Mouse (Mus musculus) ES-E14 (cell line): ENCODE results near the gene 1700025G04Rik. TPM values are rescaled to one million over a fixed set of nuclear protein-coding genes. Genes with fewer than 3 reads are reported as not detected.

Experiments
- DNase-seq: peaks from one replicate; pipeline ENCODE4 v3.0.0-alpha.2; 2013; ENCODE audit warnings: low read depth, low spot score
- H3K27ac ChIP-seq: 2 replicates; pipeline ENCODE4 v1.5.1; 2012; ENCODE audit warnings: low read depth, mild to moderate bottlenecking, low read length, moderate library complexity, mixed read lengths; ENCODE audit not compliant: poor library complexity, insufficient read depth, severe bottlenecking
- H3K36me3 ChIP-seq: 2 replicates; pipeline ENCODE4 v1.6.1; 2012; ENCODE audit warnings: mild to moderate bottlenecking, low read length, moderate library complexity, mixed read lengths; ENCODE audit not compliant: control insufficient read depth, poor library complexity, insufficient read depth, severe bottlenecking
- H3K4me1 ChIP-seq, 2 experiments: fragments of 150-350 bp in 1 of 2; sonication (generic) in 1 of 2; 2 replicates each; pipeline ENCODE4 v1.6.1; 2012; ENCODE audit warnings: low read length in 2 of 2, mild to moderate bottlenecking in 1 of 2, mixed read lengths in 1 of 2; ENCODE audit not compliant: control insufficient read depth in 2 of 2, insufficient read depth in 2 of 2, poor library complexity in 1 of 2
- H3K4me3 ChIP-seq, 2 experiments: fragments of 150-350 bp in 1 of 2; sonication (generic) in 1 of 2; 2 replicates each; pipeline ENCODE4 v1.5.1; 2012; ENCODE audit warnings: low read length in 2 of 2, low read depth in 1 of 2, mild to moderate bottlenecking in 1 of 2, mixed read lengths in 1 of 2; ENCODE audit not compliant: insufficient read depth in 1 of 2, poor library complexity in 1 of 2, severe bottlenecking in 1 of 2
- H3K9ac ChIP-seq: 2 replicates; pipeline ENCODE4 v1.6.1; 2012; ENCODE audit warnings: low read depth, mild to moderate bottlenecking, low read length, mixed read lengths; ENCODE audit not compliant: poor library complexity, insufficient read depth, severe bottlenecking
- H3K9me3 ChIP-seq: fragments of 150-350 bp; sonication (generic); 2 replicates; pipeline ENCODE4 v1.6.1; 2012; ENCODE audit warnings: low read depth, mild to moderate bottlenecking, low read length; ENCODE audit not compliant: control insufficient read depth, insufficient read depth
- CHD2 ChIP-seq: IDR thresholded peaks from 2 replicates; pipeline ENCODE4 v1.6.1; 2014; ENCODE audit warnings: mild to moderate bottlenecking, low read depth, low read length, inconsistent platforms
- HCFC1 ChIP-seq: IDR thresholded peaks from 2 replicates; pipeline ENCODE4 v1.6.1; 2012; ENCODE audit warnings: low read length, inconsistent platforms, borderline replicate concordance; ENCODE audit not compliant: insufficient read depth
- MAFK ChIP-seq: IDR thresholded peaks from 2 replicates; pipeline ENCODE4 v1.6.1; 2014; ENCODE audit warnings: mild to moderate bottlenecking, low read depth, low read length, inconsistent platforms; ENCODE audit not compliant: insufficient read depth
- ZC3H11A ChIP-seq: IDR thresholded peaks from 2 replicates; pipeline ENCODE4 v1.6.1; 2012; ENCODE audit warnings: low read depth, mild to moderate bottlenecking, inconsistent platforms, low read length, borderline replicate concordance
- ZNF384 ChIP-seq: IDR thresholded peaks from 2 replicates; pipeline ENCODE4 v1.6.1; 2012; ENCODE audit warnings: low read depth, low read length, inconsistent platforms
- in situ Hi-C, 2 experiments: fragments of 600-800 bp; cut with MboI; formaldehyde crosslinking; loops; one replicate each; pipeline ENCODE4 v1.15.1; 2025; ENCODE audit warnings: low sequenced_read_pairs in 2 of 2, inconsistent platforms in 1 of 2; ENCODE audit not compliant: unreplicated experiment in 2 of 2
- total RNA-seq: library from RNA; depleted of rRNA; stranded (reverse); fragments of 300-350 nt; gene quantifications from 2 replicates; pipeline ENCODE4 v1.2.3, GENCODE M21; 2012

1700025G04Rik gene
- total RNA-seq, 1 experiment: 2.1 TPM

DNA sequence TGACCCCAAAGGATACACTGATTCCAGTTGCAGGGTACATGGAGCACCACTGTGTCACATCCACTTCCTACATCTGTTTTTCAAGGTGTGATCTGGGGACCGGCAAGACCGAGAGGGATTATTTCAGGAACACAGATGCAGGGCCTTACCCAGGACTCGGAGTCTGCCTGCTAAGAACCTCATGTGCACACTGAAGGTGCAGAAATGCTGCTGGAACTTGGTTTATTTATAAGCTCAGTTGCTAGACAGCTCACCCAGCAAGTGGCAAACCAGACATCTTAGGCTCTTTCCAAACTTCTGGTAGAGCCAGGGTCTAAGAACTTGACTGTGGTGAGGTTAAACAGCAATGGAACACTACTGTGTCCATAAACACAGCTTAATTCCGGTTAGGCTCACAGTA is 61.2 kb downstream of the 1700025G04Rik start:
- Histone ChIP-seq H3K9me3 (no peaks in the 10 kb centered on the region), H3K4me3 (no peak overlapping the region), H3K27ac (no peak overlapping the region), H3K9ac (no peak overlapping the region), H3K4me1 (peaks cover 0 to 2% of the 10 kb centered on the region in 2 experiments; a peak in 1 of 4 replicates), H3K36me3 (no peaks in the 10 kb centered on the region)
- no peak for DNase-seq
- TF ChIP-seq ZC3H11A (no peak), CHD2 (no peak), MAFK (no peak), HCFC1 (no peak)
- in situ Hi-C loops: no loop called here

DNA sequence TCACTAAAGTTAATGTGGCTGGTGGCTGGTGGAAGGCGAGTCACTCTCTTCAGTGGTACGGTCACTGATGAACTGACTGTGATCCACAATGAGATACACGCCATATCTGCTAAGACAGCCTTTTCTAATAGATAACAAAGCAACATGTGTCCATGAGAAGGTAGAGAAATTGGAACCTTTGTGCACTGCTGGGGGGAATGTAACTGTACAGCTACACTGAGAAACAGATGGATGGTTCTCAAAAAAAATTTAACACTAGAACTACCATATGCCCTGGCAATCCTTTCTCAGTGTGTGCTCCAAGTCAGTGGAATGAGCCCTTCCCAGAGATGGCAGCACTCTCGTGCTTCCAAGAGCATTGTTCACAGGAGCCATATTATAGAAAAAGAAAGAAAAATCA is 63.2 kb downstream of the 1700025G04Rik start:
- Histone ChIP-seq H3K9me3 (no peaks in the 10 kb centered on the region), H3K9ac (no peak overlapping the region), H3K27ac (no peak overlapping the region), H3K4me1 (peaks cover 0 to 2% of the 10 kb centered on the region in 2 experiments; a peak in 1 of 4 replicates), H3K36me3 (no peaks in the 10 kb centered on the region), H3K4me3 (no peak overlapping the region)
- DNase-seq: no peak
- TF ChIP-seq MAFK (no peak), CHD2 (no peak), ZNF384 (no peak), ZC3H11A (no peak), HCFC1 (no peak)
- in situ Hi-C loops: no loop called here

DNA sequence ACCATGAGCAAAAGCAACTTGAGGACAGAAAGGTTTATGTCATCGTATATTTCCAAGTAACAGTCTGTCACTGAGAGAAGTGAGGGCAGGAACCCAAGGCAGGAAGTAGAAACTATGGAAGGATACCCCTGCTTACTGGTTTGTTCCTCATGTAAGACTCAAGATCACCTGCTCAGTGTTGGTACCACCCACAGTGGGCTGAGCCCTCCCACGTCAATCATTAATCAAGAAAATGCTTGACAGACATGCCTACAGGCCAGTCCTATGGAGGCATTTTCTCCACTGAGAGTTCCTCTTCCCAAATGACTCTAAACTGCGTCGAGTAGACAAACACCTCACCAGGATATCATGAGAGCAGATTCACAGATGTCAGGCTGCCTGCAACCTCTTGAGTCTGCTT is 64.6 kb downstream of the 1700025G04Rik start:
- Histone ChIP-seq H3K9me3 (no peaks in the 10 kb centered on the region), H3K36me3 (no peaks in the 10 kb centered on the region), H3K9ac (no peak overlapping the region), H3K4me3 (no peak overlapping the region), H3K27ac (no peak overlapping the region), H3K4me1 (peaks cover 0 to 2% of the 10 kb centered on the region in 2 experiments; a peak in 1 of 4 replicates)
- no peak for DNase-seq
- in situ Hi-C loops: no loop called here
- TF ChIP-seq HCFC1 (no peak), ZC3H11A (no peak), ZNF384 (no peak), MAFK (no peak), CHD2 (no peak)

- H3K9me3 ChIP-seq: no peaks in the 10 kb centered on the region
- DNase-seq: no peak
- TF ChIP-seq CHD2 (no peak), MAFK (no peak), ZNF384 (no peak), ZC3H11A (no peak), HCFC1 (no peak)
- peaks cover 0 to 2% of the 10 kb centered on the region in 2 experiments; a peak in 1 of 4 replicates for H3K4me1 ChIP-seq
- H3K9ac ChIP-seq: no peak overlapping the region
- H3K27ac ChIP-seq: no peak overlapping the region
- in situ Hi-C loops: no loop called here
- H3K36me3 ChIP-seq: no peaks in the 10 kb centered on the region
- no peak overlapping the region for H3K4me3 ChIP-seq
Observed at GRCm38 (mm10) chr1:152024019-152024787, 65.7 kb downstream of the 1700025G04Rik start.
